Mouse (Mus musculus) heart, embryonic 10.5 days (tissue): Measurements from ENCODE around the gene Emc8. TPM values are rescaled to one million over a fixed set of nuclear protein-coding genes. Genes with fewer than 3 reads are reported as not detected.
A peak's percentile ranks its signal among the peaks of the same experiment; 100 is the strongest.
"Not testable (repeated sequence)": the region's sequence is repeated elsewhere in the genome, so short reads cannot be mapped to it uniquely, and the experiment has no call there.

ENCODE experiments used
- DNase-seq: peaks from one replicate; pipeline ENCODE4 v3.0.0-alpha.2; 2017; ENCODE audit warnings: low spot score
- H3K27ac ChIP-seq: fragments of 300-500 bp; sonication (generic); 2 replicates; pipeline ENCODE4 v1.5.1; 2016; ENCODE audit warnings: mild to moderate bottlenecking
- H3K27me3 ChIP-seq: fragments of 300-500 bp; sonication (generic); 2 replicates; pipeline ENCODE4 v1.6.1; 2016; ENCODE audit warnings: mild to moderate bottlenecking; ENCODE audit not compliant: poor library complexity, insufficient read depth, severe bottlenecking
- H3K36me3 ChIP-seq: fragments of 300-500 bp; sonication (generic); 2 replicates; pipeline ENCODE4 v1.6.1; 2016; ENCODE audit warnings: mild to moderate bottlenecking, moderate library complexity
- H3K4me1 ChIP-seq: fragments of 300-500 bp; sonication (generic); 2 replicates; pipeline ENCODE4 v1.6.1; 2016; ENCODE audit warnings: mild to moderate bottlenecking
- H3K4me3 ChIP-seq: fragments of 300-500 bp; sonication (generic); 2 replicates; pipeline ENCODE4 v1.5.1; 2016; ENCODE audit warnings: mild to moderate bottlenecking, moderate library complexity
- H3K9me3 ChIP-seq: fragments of 300-500 bp; sonication (generic); 2 replicates; pipeline ENCODE4 v1.6.1; 2016; ENCODE audit warnings: mild to moderate bottlenecking, moderate library complexity
- WGBS: fragments of 180-500 bp; shearing (Covaris S2); methylation state at CpG from one replicate; pipeline ENCODE4 v1.1.7; 2016; 5-methylcytosine and 5-hydroxymethylcytosine counted together
- polyA plus RNA-seq: library from polyadenylated mRNA; unstranded; fragments of >200 nt; fragmentation: Nextera tagmentation; extraction: Ambion mirVana; gene quantifications from 2 replicates; pipeline ENCODE4 v1.2.1, GENCODE M21; 2016

Emc8 gene
- polyA plus RNA-seq, 1 experiment from 2014 or later, result 314 TPM

DNA sequence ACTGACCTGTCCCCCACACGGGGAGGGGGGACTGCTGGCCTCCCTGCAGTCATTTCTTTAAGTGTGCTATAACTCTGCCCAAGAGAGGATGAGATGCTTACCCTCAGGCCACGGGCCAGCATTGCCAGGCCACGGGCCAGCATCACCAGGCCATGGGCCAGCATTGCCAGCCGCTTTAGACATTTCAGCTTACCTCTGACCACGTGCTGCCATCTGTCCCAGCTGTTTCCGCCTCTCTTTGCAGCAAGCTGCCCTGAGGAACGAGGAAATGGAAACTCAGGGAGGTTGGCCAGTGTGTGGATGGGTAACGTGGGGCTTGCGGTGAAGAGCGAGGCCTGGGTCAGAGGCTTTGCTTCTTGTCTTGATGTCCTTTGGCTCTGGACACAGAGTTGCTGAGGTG lies 12.7 kb upstream of the Emc8 start:
- H3K9me3 ChIP-seq, result no peaks in the 10 kb centered on the region
- no peak for DNase-seq
- H3K27me3 ChIP-seq, result peaks cover 37% of the 10 kb centered on the region
- H3K27ac ChIP-seq, result no peak overlapping the region
- peaks cover 13% of the 10 kb centered on the region for H3K4me1 ChIP-seq
- H3K4me3 ChIP-seq, result no peak overlapping the region
- WGBS, result 78% methylated on average over 10 of the region's 10 CpGs
- peaks cover 5% of the 10 kb centered on the region; the same call in 1 of the 2 replicates for H3K36me3 ChIP-seq

GRCm38 (mm10) chr8:120680405-120680804 lies 12.0 kb upstream of the Emc8 start:
- 54% methylated on average over 7 of the region's 7 CpGs for WGBS
- not testable (repeated sequence) for DNase-seq

GRCm38 (mm10) chr8:120679629-120680387 lies 11.4 kb upstream of the Emc8 start:
- WGBS, result 32% methylated on average over 11 of the region's 11 CpGs
- H3K27me3 ChIP-seq, result peaks cover 25% of the 10 kb centered on the region

More at GRCm38 (mm10) chr8:120680405-120680804, 12.0 kb upstream of the Emc8 start:
- H3K4me3 ChIP-seq, H3K36me3 ChIP-seq, H3K9me3 ChIP-seq, H3K27ac ChIP-seq: not testable (repeated sequence)
- H3K4me1 ChIP-seq, result peaks cover 12% of the 10 kb centered on the region
- peaks cover 30% of the 10 kb centered on the region for H3K27me3 ChIP-seq

DNA sequence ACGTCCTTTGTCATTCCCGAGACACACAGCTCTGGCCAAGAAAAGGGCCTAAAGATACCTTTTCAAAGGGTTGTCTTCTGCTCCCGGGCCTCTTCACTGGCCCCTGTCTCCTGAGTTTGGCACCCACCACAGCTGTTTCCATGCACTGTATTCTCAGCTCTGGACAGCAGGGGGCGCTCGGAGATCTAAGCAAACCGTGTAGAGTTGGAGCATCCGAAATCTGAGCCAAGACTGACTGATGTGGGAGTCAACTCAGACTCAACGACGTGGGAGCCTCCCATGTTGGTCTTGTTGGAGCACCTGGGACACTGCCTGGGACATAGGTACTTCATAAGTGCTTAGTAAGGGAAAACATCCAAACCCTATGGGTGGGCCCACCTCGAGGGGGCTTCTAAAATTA lies 10.1 kb upstream of the Emc8 start:
- no peak overlapping the region for H3K27ac ChIP-seq
- H3K9me3 ChIP-seq, result no peaks in the 10 kb centered on the region
- H3K36me3 ChIP-seq, result peaks cover 21% of the 10 kb centered on the region
- H3K4me1 ChIP-seq, result peaks cover 7% of the 10 kb centered on the region
- peak; percentile 90 for DNase-seq
- no peak overlapping the region for H3K4me3 ChIP-seq
- 12% methylated on average over 10 of the region's 10 CpGs for WGBS
- peaks cover 19% of the 10 kb centered on the region for H3K27me3 ChIP-seq

More at GRCm38 (mm10) chr8:120679629-120680387, 11.4 kb upstream of the Emc8 start:
- H3K4me1 ChIP-seq, result peaks cover 8% of the 10 kb centered on the region
- H3K36me3 ChIP-seq, result peaks cover 12% of the 10 kb centered on the region; the same call in 1 of the 2 replicates
- H3K27ac ChIP-seq, result no peak overlapping the region
- H3K9me3 ChIP-seq, result no peaks in the 10 kb centered on the region
- H3K4me3 ChIP-seq, result no peak overlapping the region
- DNase-seq, result no peak

DNA sequence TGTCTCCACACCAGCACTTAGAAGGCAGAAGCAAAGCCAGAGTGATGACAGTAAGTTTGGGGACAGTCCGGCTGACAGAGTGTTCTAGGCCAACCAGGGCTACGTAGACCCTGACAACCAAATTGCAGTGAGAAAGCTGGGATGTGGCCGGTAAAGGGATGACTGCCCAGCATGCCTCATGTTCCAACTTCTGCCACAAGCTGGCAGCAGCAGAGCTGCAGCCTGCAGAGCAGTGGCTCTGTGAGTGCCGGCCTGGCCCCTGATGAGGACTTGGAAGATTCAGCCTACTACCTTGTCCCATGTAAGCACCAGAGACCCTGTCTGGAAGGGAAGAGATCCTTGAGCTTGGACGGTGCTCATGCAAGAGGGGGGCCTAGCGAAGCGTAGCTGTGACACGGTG lies 7.3 kb upstream of the Emc8 start:
- Histone ChIP-seq H3K4me3 (no peak overlapping the region), H3K36me3 (peaks cover 48% of the 10 kb centered on the region), H3K4me1 (peaks cover 7% of the 10 kb centered on the region), H3K9me3 (no peaks in the 10 kb centered on the region), H3K27me3 (peaks cover 5% of the 10 kb centered on the region; the same call in 1 of the 2 replicates), H3K27ac (no peak overlapping the region)
- 74% methylated on average over 8 of the region's 8 CpGs for WGBS
- no peak for DNase-seq

DNA sequence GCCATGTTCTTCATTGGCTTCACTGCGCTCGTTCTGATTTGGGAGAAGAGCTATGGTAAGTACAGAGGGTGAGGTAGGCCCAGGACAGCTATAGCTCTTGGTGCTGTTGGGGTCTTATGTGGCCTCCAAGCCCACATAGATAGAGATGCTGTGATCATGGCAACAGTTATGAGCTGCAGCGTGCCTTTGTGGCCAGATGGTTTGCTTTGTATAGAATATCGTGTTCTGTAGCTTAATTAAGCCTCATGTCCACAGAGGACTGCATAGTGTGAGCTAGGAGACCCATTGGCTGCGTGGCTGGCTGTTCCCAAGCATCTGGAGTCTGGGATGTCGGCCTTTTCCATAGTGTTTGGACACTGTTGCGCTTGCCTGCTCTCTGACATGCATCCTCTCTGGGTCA lies 4.9 kb upstream of the Emc8 start:
- Histone ChIP-seq H3K4me1 (peaks cover 8% of the 10 kb centered on the region), H3K27ac (no peak overlapping the region), H3K4me3 (no peak overlapping the region), H3K27me3 (no peaks in the 10 kb centered on the region), H3K36me3 (peaks cover 58% of the 10 kb centered on the region), H3K9me3 (no peaks in the 10 kb centered on the region)
- WGBS, result 93% methylated on average over 7 of the region's 7 CpGs
- DNase-seq, result no peak

GRCm38 (mm10) chr8:120672626-120673229 lies 4.4 kb upstream of the Emc8 start:
- Histone ChIP-seq H3K9me3 (no peaks in the 10 kb centered on the region), H3K36me3 (peaks cover 58% of the 10 kb centered on the region), H3K27me3 (no peaks in the 10 kb centered on the region), H3K4me1 (peaks cover 8% of the 10 kb centered on the region), H3K4me3 (no peak overlapping the region), H3K27ac (no peak overlapping the region)
- 86% methylated on average over 16 of the region's 16 CpGs for WGBS
- DNase-seq, result no peak

GRCm38 (mm10) chr8:120671775-120672174 lies 3.4 kb upstream of the Emc8 start:
- Histone ChIP-seq H3K4me3 (no peak overlapping the region), H3K4me1 (peaks cover 12% of the 10 kb centered on the region), H3K36me3 (peaks cover 54% of the 10 kb centered on the region), H3K9me3 (no peaks in the 10 kb centered on the region), H3K27me3 (no peaks in the 10 kb centered on the region), H3K27ac (no peak overlapping the region)
- DNase-seq, result no peak
- 80% methylated on average over 6 of the region's 6 CpGs for WGBS

DNA sequence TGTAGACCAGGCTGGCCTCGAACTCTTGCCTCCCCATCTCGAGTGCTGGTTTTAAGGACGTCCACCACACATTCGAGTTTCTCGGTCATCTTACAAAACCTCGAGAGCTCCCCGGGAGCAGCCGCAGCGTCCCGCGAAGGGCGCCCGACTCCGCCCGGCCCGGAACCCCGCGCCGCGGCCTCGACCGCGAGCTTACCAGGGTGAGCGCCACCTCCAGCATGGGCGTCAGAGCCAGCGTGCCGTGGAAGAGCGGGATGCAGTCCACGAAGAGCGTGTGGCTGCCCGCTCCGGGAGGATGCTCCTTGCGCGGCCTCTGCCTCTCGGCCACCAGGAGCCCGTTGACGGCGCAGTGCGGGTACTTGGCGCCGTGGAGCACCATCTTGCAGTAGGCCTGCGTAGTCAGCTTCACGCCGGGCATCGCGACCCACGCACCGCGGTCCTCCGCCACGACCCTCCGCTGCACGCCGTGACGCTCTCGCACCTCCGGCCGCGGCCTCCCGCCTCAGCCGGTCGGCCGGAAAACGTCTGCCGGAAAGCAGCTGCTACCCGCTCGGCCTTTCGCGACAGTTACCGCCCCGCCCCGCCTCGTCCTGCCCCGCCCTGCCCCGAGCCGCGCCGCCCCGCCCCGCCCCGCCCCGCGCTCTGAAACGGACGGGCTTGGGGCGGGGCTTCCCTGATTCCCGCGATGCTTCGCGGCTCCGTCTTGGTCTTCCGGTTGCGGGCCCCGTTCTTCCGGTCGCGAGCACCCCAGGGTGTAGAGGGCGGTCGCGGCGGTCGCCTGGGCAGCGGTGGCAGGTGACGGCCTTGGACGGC lies 606 bp downstream of the Emc8 start, which contains the start of the genes Gm27021 and Cox4i1:
Gm27021 (minus strand) TSS at position 519 of the 813 bp plus-strand sequence.
Cox4i1 (plus strand) TSS at position 662 of the 813 bp plus-strand sequence.
- Histone ChIP-seq H3K36me3 (peaks cover 41% of the 10 kb centered on the region), H3K27ac (peak within 1 kb of the TSS; percentile 98), H3K4me3 (peak within 1 kb of the TSS; percentile 92), H3K9me3 (no peaks in the 10 kb centered on the region), H3K4me1 (peaks cover 44% of the 10 kb centered on the region), H3K27me3 (no peaks in the 10 kb centered on the region)
- under 1% methylated on average over 105 of the region's 105 CpGs for WGBS
- peak; percentile 97 for DNase-seq

DNA sequence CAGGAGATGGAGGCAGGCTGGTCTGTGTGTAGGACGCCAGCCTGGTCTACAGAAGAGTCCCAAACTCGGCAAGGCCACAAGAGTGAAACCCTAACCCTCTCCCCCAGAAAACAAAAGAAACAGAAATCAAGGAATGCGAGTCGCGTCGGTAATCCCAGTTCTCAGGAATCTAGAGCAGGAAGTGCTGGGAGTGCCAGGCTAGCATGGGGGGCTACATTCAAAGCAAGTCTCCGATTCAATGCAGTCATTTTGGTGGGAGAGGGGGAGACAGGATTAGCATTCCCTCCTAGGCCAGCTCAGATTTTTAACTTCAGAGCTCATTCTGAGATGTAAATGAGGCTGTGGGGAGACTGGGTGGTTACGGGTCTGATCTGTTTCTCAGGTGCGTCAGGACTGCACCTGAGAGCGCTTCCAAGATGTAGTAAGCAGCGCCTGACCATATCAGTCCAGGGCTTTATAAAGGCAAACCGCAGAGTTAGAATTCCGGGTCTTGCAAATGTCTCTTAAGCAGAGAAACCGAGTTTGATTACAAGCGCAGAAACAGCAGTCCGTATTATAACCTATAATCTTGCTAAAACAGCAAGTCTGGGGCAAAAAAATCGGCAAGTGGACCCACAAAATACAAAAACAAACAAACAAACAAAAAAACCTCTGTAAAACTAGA lies 1.4 kb downstream of the Emc8 start:
- 4% methylated on average over 17 of the region's 17 CpGs for WGBS
- H3K4me3 ChIP-seq, result peak overlapping the region; percentile 92
- peak overlapping the region; percentile 98 for H3K27ac ChIP-seq
- no peak for DNase-seq
- no peaks in the 10 kb centered on the region for H3K27me3 ChIP-seq
- H3K4me1 ChIP-seq, result peaks cover 44% of the 10 kb centered on the region
- no peaks in the 10 kb centered on the region for H3K9me3 ChIP-seq
- peaks cover 33% of the 10 kb centered on the region for H3K36me3 ChIP-seq

GRCm38 (mm10) chr8:120665726-120666455 lies 2.5 kb downstream of the Emc8 start:
- no peak for DNase-seq
- Histone ChIP-seq H3K9me3 (no peaks in the 10 kb centered on the region), H3K4me1 (peaks cover 44% of the 10 kb centered on the region), H3K4me3 (peak overlapping the region; percentile 92), H3K27me3 (no peaks in the 10 kb centered on the region), H3K36me3 (peaks cover 22% of the 10 kb centered on the region), H3K27ac (peak overlapping the region; percentile 29; the same call in 1 of the 2 replicates)
- WGBS, result 77% methylated on average over 3 of the region's 3 CpGs

DNA sequence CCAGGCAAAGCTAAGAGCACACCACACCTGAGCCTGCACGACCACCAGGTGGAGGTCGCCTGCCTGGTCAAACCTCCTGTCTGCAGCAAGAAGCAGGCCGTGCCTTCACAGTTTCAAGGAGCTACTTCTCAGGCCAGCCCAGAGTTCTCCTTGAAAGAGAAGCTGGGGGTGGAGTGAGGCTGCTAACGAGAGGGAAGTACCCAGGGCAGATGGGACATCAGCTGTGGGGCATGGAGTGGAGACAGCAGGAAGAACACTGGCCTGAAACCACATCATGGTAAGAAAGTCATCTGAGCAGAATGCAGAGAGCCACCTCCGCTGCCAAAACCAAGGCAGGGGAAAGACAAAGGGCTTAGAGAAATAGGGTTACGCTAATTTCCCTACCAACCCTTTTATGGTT lies 3.8 kb downstream of the Emc8 start:
- Histone ChIP-seq H3K27me3 (no peaks in the 10 kb centered on the region), H3K36me3 (peaks cover 23% of the 10 kb centered on the region), H3K9me3 (no peaks in the 10 kb centered on the region), H3K27ac (no peak overlapping the region), H3K4me1 (peaks cover 40% of the 10 kb centered on the region), H3K4me3 (no peak overlapping the region)
- 81% methylated on average over 6 of the region's 6 CpGs for WGBS
- DNase-seq, result no peak
